Mouse (Mus musculus): Measurements from ENCODE around the gene Maml1. TPM values are rescaled to one million over a fixed set of nuclear protein-coding genes. Genes with fewer than 3 reads are reported as not detected.
"Not testable (repeated sequence)": the region's sequence is repeated elsewhere in the genome, so short reads cannot be mapped to it uniquely, and the experiment has no call there.

Maml1 gene
- total RNA-seq (2015; ENCODE audit: low replicate concordance) (15.2 and 15.7 TPM in 2 replicates), total RNA-seq (2017; ENCODE audit: low replicate concordance) (7.2 and 10.0 TPM in 2 replicates)

DNA sequence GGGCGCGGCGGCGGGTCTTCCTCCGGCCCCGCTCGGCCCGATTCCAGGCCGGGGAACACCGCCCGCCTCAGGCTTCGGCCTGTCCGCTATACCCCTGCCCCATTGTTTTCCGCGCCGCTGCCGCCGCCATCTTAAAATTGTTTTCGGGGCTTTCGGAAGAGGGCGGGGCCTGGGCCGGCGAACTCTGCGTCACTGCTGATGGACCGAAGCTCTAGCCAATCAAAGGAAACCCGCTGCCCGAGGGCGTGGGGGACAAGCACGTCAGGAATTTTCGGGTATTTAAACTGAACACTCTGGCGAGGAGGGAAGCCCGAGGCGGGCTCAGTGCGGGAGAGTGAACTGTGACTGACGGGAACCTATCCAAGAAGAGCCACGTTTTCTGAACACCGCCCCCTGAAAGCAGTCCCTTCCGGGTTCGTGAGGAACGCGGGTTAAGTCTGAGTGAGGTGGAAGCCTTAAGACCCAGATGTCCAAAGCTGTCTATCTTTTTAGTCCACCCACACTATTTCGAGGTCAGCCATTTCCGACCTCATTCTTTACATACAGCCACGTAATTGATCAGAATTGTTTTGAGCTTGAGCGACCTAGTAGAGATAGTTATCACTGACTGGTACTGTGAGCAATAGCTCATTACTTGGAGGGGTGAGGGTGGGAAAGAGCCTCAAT, at the start of gene Maml1:
Maml1 (minus strand) TSS at position 122 of the 666 bp plus-strand sequence.
- ATAC-seq (replicated peaks; ENCODE audit: low FRiP score, poor library complexity, severe bottlenecking) = peak; percentile 96

DNA sequence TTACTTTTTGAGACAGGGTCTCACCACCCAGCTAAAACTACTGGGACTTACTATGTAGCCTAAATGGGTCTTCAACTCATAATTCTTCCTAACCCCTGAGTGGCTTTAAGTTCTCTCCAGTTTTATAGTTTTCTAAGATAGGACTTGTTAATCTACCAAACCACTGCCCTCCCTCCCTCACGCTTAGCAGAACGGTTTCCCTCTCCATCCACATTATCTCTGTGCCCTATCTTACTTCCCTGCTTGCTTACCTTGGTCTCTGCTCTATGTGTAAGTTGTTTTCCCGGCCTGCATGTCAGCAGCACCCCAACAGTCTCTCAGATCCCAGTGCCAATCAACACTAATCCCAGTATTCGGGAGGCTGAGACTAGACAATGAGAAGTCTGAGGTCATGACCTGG, 44.8 kb upstream of the Maml1 start:
- no peak for ATAC-seq (replicated peaks; ENCODE audit: low FRiP score, poor library complexity, severe bottlenecking)

DNA sequence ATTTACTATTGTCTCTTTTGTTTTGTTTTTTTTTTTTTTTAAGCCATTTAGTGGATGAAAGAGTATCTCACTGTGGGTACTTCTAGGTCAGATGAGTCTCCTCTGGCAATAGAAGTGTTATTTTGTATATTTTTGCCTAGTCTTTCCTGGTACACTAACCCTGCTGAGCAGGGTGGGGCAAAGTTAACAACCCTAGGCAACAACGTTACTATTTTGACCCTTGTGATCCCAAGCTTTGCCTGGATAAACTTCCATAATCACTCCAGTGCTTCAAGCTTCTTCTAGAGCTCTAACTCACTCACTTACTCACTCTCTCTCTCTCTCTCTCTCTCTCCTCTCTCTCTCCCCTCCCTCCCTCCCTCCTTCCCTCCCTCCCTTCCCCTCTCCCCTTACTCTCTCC, 44.0 kb upstream of the Maml1 start:
- ATAC-seq (replicated peaks; ENCODE audit: low FRiP score, poor library complexity, severe bottlenecking) = no peak

DNA sequence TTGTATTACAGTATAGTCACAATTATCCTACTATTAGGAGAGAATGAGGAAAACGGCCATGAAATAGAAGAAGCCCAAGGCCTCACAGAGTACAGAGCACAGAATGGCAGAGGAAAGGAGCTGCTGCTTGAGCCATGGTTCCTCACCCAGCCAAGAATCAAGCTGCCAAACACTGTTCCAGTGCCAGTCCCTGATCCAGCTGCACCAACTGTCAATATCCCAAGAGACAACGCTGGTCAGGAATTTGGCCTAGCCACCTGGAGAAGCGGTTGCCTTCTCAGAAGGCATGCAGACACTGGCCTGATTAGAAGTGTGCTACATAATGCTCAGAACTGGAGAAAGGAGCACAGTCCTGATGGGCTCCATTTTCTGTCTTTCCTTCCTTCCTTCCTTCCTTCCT, 41.1 kb upstream of the Maml1 start:
- no peak for ATAC-seq (replicated peaks; ENCODE audit: low FRiP score, poor library complexity, severe bottlenecking)

DNA sequence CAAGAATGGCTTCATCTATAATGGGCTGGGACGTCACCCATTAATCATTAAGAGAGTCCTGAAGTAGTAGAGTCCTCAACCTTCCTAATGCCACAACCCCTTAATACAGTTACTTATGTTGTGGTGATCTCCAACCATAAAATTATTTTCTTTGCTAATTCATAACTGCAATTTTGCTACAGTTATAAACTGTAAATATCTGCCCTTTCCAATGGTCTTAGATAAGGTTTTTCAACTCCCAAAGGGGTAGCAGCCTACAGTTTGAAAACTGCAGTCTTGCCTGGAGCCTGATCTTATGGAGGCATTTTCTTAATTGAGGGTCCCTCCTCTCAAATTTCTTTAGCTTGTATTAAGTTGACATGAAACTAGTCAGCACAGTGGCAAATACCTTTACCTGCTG, 37.3 kb upstream of the Maml1 start:
- no peak for ATAC-seq (replicated peaks; ENCODE audit: low FRiP score, poor library complexity, severe bottlenecking)

DNA sequence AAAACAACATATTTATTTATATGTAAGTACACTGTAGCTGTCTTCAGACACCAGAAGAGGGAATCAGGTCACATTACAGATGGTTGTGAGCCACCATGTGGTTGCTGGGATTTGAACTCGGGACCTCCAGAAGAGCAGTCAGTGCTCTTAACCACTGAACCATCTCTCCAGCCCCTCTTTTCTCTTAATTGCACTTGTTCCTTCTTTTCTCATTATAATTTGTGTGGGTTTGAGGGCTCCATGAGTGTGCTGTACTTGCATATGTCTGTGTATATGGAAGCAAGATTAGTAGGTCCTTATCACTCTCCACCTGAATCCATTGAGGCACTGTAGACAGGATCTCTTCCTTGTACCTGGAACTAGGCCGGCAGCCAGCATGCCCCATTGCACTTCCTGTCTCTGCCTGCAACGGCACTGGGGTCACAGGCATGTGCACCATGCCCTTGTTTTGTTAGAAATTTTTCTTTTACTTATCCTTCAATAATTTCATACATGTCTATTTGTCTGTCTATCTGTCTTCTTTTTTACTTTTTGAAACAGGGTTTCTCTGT, 36.0 kb upstream of the Maml1 start:
- no peak for ATAC-seq (replicated peaks; ENCODE audit: low FRiP score, poor library complexity, severe bottlenecking)

DNA sequence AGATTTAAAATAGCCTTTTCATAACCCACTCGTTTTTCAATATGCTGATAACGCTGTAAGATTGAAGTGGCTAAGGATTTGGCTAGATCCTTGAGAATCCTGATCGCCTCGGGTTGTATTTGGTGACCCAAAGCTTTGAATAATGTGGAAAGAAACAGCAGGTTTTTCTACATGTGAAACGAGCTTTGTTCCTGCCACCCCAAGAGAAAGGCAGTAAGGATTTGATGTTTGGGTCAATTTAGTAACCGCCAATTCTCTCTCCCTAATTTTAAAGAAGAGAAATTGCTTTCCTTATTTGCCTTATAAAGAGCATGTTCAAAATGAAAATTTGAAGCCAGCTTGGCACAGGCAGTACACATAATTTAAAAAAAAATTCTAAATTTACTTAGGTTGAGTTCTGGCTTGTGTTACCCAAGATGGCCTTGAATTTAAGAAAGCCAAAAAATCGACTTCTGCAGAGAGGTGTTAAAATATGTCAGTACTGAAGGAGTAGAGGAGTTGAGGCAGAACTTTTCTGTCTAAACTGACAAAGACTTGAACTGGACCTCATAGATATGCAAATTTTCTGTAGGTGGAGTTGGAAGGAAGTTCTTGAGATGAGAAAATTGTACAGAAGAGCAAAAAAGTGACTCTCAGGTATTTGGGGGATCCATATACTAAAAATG, 34.3 kb upstream of the Maml1 start:
- peak; percentile 11; the same call in 1 of the 2 replicates for ATAC-seq (replicated peaks; ENCODE audit: low FRiP score, poor library complexity, severe bottlenecking)

DNA sequence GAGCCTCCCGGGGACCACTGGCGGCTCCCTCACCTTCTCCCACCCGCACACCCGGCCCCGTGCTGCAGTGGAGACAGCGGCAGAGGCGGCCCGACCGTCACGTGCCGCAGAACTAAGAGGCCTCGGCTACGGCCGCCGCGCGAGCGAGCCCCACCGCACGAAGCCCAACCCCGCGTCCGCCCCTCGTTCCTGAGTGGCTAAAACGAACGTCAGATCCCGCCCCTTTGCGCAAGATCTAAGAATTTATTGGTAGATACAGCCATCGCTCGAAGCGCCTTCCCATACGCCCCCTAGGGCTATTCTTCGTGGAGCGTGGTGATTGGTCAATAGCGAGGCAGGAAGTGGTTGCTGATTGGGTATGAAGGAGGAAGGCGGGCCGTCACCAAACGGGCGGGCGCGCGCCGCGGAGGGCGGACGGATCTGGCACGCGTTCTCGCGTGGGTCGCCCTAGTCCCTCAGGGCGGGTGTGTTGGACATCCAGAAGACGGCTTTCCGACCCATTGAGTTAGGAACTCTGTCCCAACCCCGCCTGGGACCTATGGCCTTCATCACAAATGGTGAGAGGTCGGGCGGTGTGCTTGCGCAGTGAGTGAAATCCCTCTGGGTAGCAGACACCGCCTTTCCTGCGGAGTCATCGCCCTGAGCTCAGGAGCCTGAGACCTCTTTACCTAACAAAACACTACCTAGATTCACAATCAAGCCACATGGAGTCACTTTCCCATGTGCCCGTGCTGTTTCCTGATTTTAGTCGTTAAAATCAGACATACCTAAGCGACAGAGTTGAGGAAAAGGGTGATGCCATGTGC, 33.6 kb upstream of the Maml1 start, which contains the start of gene Canx:
Canx (minus strand) TSS at position 178 of the 806 bp plus-strand sequence.
- ATAC-seq (replicated peaks; ENCODE audit: low FRiP score, poor library complexity, severe bottlenecking) = peak; percentile 95

DNA sequence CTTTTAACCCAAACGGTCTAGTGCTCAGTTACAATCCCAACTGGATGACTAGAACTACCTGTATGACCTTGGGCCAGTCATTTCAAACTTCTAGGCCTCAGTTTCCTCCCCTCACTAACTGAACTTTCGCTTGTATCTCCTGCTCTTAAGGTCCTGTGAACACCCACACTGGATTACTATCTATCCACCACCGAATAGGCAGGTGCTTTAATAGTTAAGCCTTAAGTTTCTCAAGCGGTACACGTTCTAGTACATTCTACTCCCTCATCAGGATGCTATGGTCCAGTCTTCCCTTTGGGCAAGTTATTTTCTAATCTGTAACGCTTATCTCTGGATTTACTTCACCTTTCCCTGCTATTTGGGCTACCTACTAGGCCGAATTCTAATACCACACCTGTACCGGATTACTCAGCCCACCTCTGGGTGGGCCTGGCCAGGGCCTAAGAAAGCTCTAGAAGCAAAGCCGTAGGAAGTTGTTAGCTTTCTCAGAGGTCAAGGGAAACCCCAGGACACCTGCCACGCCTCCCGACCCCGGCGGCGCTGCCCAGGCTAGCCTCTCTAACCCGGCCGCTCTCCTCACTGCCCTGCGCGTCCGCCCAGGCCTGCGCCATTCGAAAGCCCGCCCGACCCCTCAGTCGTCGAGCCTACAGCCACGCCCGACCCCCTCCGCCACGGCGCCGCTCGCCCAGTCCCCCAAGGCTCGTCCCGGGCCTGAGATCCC, 32.8 kb upstream of the Maml1 start:
- no peak for ATAC-seq (replicated peaks; ENCODE audit: low FRiP score, poor library complexity, severe bottlenecking)

DNA sequence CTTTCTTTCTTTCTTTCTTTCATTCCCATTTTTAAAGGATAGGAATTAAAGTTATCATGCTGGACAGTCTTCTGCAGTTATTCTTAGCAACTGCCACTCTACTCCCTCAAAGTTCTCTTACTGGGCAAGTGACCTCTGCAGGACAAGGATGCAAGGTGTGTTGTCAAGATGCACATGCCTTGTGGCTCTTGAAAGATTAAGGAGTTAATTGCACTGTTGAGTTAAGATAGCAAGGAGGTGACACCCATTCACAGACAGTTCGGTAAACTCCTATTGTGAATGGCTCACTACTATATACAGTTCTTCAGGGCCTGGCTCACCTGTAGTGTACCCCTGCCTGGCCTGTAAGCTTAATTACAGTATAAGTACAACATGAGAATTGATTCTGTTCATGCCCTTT, 31.7 kb upstream of the Maml1 start:
- peak; percentile 52 for ATAC-seq (replicated peaks; ENCODE audit: low FRiP score, poor library complexity, severe bottlenecking)

DNA sequence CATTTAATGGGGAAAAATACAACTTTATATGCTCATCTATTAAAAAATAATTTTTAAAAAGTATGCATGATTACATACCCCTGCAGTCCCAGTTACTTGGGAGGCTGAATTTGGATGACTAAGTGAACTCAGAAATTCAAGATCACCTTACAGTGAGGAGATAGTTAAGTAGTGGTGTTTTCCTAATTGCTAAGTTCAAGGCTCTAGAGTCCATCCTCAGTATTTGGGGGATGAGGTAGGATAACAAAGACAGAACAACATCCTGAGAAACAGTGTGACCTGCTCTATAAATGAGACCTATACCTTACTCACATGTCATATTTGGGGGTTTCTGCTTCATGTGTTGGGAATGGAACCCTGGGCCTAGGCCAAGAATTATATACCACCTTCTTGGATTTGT, 30.2 kb upstream of the Maml1 start:
- no peak for ATAC-seq (replicated peaks; ENCODE audit: low FRiP score, poor library complexity, severe bottlenecking)

DNA sequence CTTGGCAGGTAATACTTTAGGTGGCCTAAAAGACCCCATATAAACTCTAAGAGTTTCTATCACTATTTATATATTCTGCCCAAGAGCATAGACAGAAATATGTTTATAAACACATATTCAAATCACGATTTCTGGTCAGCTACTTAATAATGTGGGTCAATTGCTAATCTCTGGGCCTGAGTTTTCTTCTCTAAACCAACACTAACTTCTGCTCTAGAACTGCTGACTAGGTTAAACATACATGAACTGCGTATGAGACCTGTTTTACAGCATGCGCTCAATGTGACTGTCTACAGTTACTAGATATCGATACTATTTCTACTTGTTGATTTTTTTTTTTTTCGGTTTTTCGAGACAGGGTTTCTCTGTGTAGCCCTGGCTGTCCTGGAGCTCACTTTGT, 29.1 kb upstream of the Maml1 start:
- ATAC-seq (replicated peaks; ENCODE audit: low FRiP score, poor library complexity, severe bottlenecking) = no peak

DNA sequence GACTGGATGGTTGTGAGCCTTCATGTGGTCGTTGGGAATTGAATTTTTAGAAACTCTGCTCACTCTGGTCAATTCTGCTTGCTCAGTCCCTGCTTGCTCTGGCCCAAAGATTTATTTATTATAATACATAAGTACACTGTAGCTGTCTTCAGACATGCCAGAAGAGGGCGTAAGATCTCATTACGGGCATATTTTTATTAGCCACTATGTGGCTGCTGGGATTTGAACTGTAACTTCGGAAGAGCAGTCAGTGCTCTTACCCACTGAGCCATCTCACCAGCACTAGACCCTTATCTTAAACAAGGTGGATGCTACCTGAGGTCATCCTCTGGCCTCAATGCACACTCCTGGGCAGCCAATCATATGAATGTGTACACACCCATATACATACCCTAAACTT, 27.2 kb upstream of the Maml1 start:
- ATAC-seq (replicated peaks; ENCODE audit: low FRiP score, poor library complexity, severe bottlenecking) = not testable (repeated sequence)

DNA sequence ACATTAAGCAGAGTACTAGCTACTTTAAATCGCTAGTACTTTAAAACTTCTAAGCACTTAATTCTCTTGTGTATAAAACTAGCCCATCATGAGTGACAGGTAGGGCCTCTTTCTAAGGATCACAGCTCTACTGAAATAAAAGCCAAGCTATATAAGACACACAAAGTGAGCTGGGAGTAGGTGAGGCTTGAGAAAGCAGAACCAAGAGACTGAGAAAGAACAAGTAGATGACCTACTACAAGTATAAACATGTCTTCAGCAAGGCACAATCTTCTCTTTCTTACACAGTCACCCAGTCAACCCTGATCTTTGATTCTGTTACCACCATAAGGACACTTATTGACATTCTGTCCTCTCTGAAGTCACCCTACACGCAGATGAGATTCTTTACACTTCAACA, 20.7 kb upstream of the Maml1 start:
- no peak for ATAC-seq (replicated peaks; ENCODE audit: low FRiP score, poor library complexity, severe bottlenecking)

DNA sequence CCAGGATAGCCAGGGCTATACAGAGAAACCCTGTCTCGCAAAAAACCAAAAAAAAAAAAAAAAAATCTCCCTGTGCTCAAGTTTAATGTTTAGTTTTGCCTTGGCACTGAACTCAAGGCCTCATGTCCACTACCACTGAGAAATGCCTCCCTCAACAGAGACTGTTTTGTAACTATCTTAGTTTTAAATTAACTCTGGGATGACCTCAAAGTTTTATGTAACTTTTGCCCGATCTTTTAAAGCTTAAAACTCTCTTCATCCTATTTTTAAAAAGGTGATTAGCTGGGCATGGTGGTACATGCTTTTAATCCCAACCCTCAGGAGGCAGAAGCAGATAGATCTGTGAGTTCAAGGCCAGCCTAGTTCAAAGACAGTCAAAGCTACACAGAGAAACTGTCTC, 11.3 kb upstream of the Maml1 start:
- ATAC-seq (replicated peaks; ENCODE audit: low FRiP score, poor library complexity, severe bottlenecking) = no peak

DNA sequence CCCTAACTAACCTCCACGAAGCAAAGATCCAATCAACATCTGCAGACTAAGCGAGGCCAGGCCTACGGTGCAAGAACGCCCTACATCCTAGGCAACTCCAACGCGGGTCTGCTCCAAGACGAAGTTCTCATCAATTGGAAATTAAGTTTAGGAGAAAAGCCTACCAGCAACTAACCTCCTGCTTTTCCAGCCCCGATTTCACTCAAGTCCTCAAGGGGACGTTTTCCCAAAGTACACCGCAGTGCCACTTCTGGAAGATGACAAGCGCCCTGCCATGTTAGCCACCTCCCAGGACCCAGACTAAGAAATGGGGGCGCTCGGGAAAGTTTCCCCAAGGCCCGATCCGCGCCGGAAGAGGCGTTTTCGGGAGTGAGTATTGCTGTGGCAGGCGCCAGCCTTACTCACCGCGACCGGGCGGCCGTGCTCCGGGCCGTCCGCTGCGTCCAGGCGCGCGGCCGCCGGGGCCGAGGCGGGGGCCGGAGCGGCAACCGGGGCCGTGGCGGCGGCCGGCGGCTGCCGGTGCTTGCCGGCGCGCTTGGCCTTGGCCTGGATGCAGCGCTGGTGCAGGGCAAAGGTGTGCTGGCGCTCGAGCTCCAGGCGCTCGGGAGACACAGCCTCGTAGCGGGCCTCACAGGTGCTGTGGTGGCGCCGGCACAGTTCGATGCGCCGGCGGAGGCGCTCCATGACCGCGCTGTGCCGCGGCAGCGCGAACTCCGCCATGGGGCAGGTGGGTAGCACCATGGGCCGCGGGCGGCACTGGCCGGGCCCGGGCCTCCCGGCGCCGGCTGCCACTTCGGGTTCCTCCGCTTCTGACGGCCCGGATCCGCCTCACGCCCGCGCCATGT, 568 bp downstream of the Maml1 start:
- peak; percentile 62 for ATAC-seq (replicated peaks; ENCODE audit: low FRiP score, poor library complexity, severe bottlenecking)

DNA sequence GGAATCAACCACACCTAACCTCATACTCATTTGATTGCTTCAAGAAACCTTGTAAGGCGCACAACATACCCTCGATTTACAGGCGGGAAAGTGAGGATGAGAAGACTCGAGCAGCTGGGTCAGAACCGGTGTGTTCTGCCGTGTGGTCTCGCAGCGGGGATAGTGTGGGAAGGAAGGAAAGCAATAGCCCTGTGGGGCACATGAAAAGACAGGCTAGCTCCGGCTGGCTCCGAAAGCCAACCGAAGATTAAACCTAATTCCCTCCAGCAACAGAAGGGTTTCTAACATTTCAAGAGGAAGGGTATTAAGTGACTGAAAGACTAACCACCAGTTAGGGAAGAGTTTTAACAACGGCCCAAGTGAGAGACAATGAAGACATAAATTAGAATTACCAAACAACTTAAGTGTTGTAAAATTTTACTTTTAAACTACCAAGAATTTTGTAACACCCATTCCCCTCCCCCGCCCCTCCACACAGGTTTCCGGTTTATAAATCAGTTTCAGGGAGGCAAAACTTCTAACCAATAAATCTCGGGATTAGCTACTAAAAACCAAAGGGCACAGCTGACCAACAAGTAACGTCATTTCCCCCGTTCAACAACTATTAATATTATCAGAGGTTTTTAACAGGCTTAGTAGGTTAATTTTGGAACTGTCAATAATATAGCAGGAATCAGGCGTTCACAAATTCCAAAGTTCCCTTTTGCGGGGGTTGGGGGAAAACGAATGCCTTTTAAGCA, 1.5 kb downstream of the Maml1 start:
- ATAC-seq (replicated peaks; ENCODE audit: low FRiP score, poor library complexity, severe bottlenecking) = no peak

DNA sequence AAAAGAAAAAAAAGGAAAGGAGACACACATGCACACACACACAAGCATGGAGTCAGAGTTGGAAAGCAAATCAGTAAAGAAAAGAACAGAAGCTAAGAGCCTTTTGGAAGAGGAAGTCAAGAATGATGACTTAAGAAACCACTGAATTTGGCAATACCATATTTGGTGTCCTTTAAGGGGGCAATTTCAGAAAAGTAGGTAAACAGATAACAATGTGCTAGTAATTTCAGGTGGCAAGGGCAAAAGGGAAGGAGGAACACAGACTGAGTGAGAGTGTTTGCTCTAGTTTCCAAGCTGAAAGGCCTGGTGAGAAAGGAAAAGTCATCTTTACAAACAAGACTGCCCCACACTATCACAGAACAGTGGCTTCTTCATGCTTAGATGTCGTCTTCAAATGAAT, 5.7 kb downstream of the Maml1 start:
- ATAC-seq (replicated peaks; ENCODE audit: low FRiP score, poor library complexity, severe bottlenecking) = no peak
